Mouse (Mus musculus) MEL (cell line): ENCODE measurements around the gene Cacna1i. TPM values are rescaled to one million over a fixed set of nuclear protein-coding genes. Genes with fewer than 3 reads are reported as not detected.

Experiments used
- DNase-seq: peaks from one replicate; pipeline ENCODE4 v3.0.0; 2011; ENCODE audit warnings: low read depth, low spot score
- H3K27ac ChIP-seq: 2 replicates; pipeline ENCODE4 v1.5.1; 2012; ENCODE audit warnings: low read depth, mild to moderate bottlenecking, control low read depth, low read length, moderate library complexity; ENCODE audit not compliant: control insufficient read depth
- H3K27me3 ChIP-seq, 2 experiments: fragments of 150-350 bp in 1 of 2; sonication (generic) in 1 of 2; 2 replicates each; pipeline ENCODE4 v1.6.1; 2012; ENCODE audit warnings: low read length in 2 of 2, mild to moderate bottlenecking in 2 of 2, improper control_type of control experiment in 1 of 2, moderate library complexity in 1 of 2; ENCODE audit not compliant: insufficient read depth in 2 of 2, control insufficient read depth in 1 of 2
- H3K36me3 ChIP-seq, 2 experiments: 2 replicates each; pipeline ENCODE4 v1.6.1; 2012 to 2014; ENCODE audit warnings: low read length in 2 of 2, improper control_type of control experiment in 1 of 2, inconsistent platforms in 1 of 2, mild to moderate bottlenecking in 1 of 2; ENCODE audit not compliant: insufficient read depth in 2 of 2, control insufficient read depth in 1 of 2
- H3K4me1 ChIP-seq, 2 experiments: fragments of 150-350 bp in 1 of 2; sonication (generic) in 1 of 2; 2 replicates each; pipeline ENCODE4 v1.6.1; 2012; ENCODE audit warnings: low read length in 2 of 2, improper control_type of control experiment in 1 of 2, mild to moderate bottlenecking in 1 of 2; ENCODE audit not compliant: insufficient read depth in 2 of 2, control insufficient read depth in 1 of 2
- H3K4me3 ChIP-seq, 2 experiments: fragments of 150-350 bp in 1 of 2; sonication (generic) in 1 of 2; 2 replicates each; pipeline ENCODE4 v1.5.1; 2012; ENCODE audit warnings: low read depth in 2 of 2, low read length in 2 of 2, mild to moderate bottlenecking in 2 of 2, moderate library complexity in 2 of 2, control low read depth in 1 of 2, improper control_type of control experiment in 1 of 2; ENCODE audit not compliant: control insufficient read depth in 1 of 2, insufficient read depth in 1 of 2
- H3K79me2 ChIP-seq: 2 replicates; pipeline ENCODE4 v1.6.1; 2012; ENCODE audit warnings: mild to moderate bottlenecking, low read length, moderate library complexity; ENCODE audit not compliant: control insufficient read depth, poor library complexity, insufficient read depth
- H3K9ac ChIP-seq: 2 replicates; pipeline ENCODE4 v1.6.1; 2012; ENCODE audit warnings: low read depth, mild to moderate bottlenecking, control low read depth, low read length, moderate library complexity; ENCODE audit not compliant: control insufficient read depth, poor library complexity, severe bottlenecking
- H3K9me3 ChIP-seq: fragments of 150-350 bp; sonication (generic); replicated peaks from 2 replicates; pipeline ENCODE4 v1.6.1; 2012; ENCODE audit warnings: mild to moderate bottlenecking, low read length, improper control_type of control experiment, moderate library complexity; ENCODE audit not compliant: insufficient read depth
- BHLHE40 ChIP-seq: IDR thresholded peaks from 2 replicates; pipeline ENCODE4 v1.6.1; 2012; ENCODE audit warnings: low read depth, mild to moderate bottlenecking, inconsistent platforms, low read length, improper control_type of control experiment, borderline replicate concordance
- CHD1 ChIP-seq: IDR thresholded peaks from 2 replicates; pipeline ENCODE4 v1.6.1; 2012; ENCODE audit warnings: low read depth, mild to moderate bottlenecking, inconsistent platforms, low read length, improper control_type of control experiment
- CHD2 ChIP-seq: IDR thresholded peaks from 2 replicates; pipeline ENCODE4 v1.6.1; 2011; ENCODE audit warnings: low read length, improper control_type of control experiment
- CTCF ChIP-seq, 3 experiments: IDR thresholded peaks in 2 of 3; conservative IDR thresholded peaks in 1 of 3; 2 replicates each; pipeline ENCODE4 v1.5.1; 2011 to 2012; ENCODE audit warnings: low read length in 3 of 3, low read depth in 2 of 3, mild to moderate bottlenecking in 2 of 3, improper control_type of control experiment in 1 of 3, inconsistent platforms in 1 of 3, mixed read lengths in 1 of 3, moderate library complexity in 1 of 3; ENCODE audit not compliant: control insufficient read depth in 1 of 3, insufficient read depth in 1 of 3, poor library complexity in 1 of 3, severe bottlenecking in 1 of 3
- E2F4 ChIP-seq: IDR thresholded peaks from 2 replicates; pipeline ENCODE4 v1.6.1; 2011; ENCODE audit warnings: low read depth, low read length, improper control_type of control experiment, borderline replicate concordance
- ELF1 ChIP-seq: IDR thresholded peaks from 2 replicates; pipeline ENCODE4 v1.6.1; 2014; ENCODE audit warnings: low read depth, mild to moderate bottlenecking, inconsistent platforms, low read length, improper control_type of control experiment, moderate library complexity
- EP300 ChIP-seq, 2 experiments: IDR thresholded peaks; 2 replicates each; pipeline ENCODE4 v1.6.1; 2011; ENCODE audit warnings: improper control_type of control experiment in 2 of 2, low read length in 2 of 2, low read depth in 1 of 2, mild to moderate bottlenecking in 1 of 2
- ETS1 ChIP-seq: IDR thresholded peaks from 2 replicates; pipeline ENCODE4 v1.6.1; 2012; ENCODE audit warnings: low read depth, mild to moderate bottlenecking, inconsistent platforms, low read length, improper control_type of control experiment, moderate library complexity
- GABPA ChIP-seq: IDR thresholded peaks from 2 replicates; pipeline ENCODE4 v1.6.1; 2012; ENCODE audit warnings: low read depth, mild to moderate bottlenecking, inconsistent platforms, low read length, improper control_type of control experiment, moderate library complexity
- HCFC1 ChIP-seq: IDR thresholded peaks from 2 replicates; pipeline ENCODE4 v1.6.1; 2012; ENCODE audit warnings: low read depth, mild to moderate bottlenecking, inconsistent platforms, low read length, improper control_type of control experiment, moderate library complexity
- KAT2A ChIP-seq: conservative IDR thresholded peaks from 2 replicates; pipeline ENCODE4 v1.6.1; 2012; ENCODE audit warnings: low read depth, low read length, improper control_type of control experiment, inconsistent platforms
- MAFK ChIP-seq: IDR thresholded peaks from 2 replicates; pipeline ENCODE4 v1.6.1; 2011; ENCODE audit warnings: low read depth, mild to moderate bottlenecking, low read length, improper control_type of control experiment, borderline replicate concordance
- MXI1 ChIP-seq: IDR thresholded peaks from 2 replicates; pipeline ENCODE4 v1.6.1; 2011; ENCODE audit warnings: mild to moderate bottlenecking, low read depth, low read length, improper control_type of control experiment
- MYC ChIP-seq: IDR thresholded peaks from 2 replicates; pipeline ENCODE4 v1.6.1; 2011; ENCODE audit warnings: low read depth, mild to moderate bottlenecking, low read length, improper control_type of control experiment, moderate library complexity
- NRF1 ChIP-seq: IDR thresholded peaks from 2 replicates; pipeline ENCODE4 v1.6.1; 2014; ENCODE audit warnings: low read depth, mild to moderate bottlenecking, inconsistent platforms, low read length, improper control_type of control experiment, moderate library complexity; ENCODE audit not compliant: poor library complexity, insufficient read depth, severe bottlenecking
- POLR2A ChIP-seq, 2 experiments: IDR thresholded peaks; 2 replicates each; pipeline ENCODE4 v1.6.1; 2011 to 2012; ENCODE audit warnings: low read length in 2 of 2, mild to moderate bottlenecking in 2 of 2, control low read depth in 1 of 2, improper control_type of control experiment in 1 of 2, low read depth in 1 of 2, moderate library complexity in 1 of 2; ENCODE audit not compliant: control insufficient read depth in 1 of 2, insufficient read depth in 1 of 2, poor library complexity in 1 of 2
- POLR2AphosphoS2 ChIP-seq: IDR thresholded peaks from 2 replicates; pipeline ENCODE4 v1.6.1; 2011; ENCODE audit warnings: low read length, improper control_type of control experiment
- RAD21 ChIP-seq: IDR thresholded peaks from 2 replicates; pipeline ENCODE4 v1.6.1; 2011; ENCODE audit warnings: mild to moderate bottlenecking, low read depth, low read length, improper control_type of control experiment
- RCOR1 ChIP-seq: IDR thresholded peaks from 2 replicates; pipeline ENCODE4 v1.6.1; 2012; ENCODE audit warnings: low read depth, mild to moderate bottlenecking, inconsistent platforms, low read length, improper control_type of control experiment
- SIN3A ChIP-seq: IDR thresholded peaks from 2 replicates; pipeline ENCODE4 v1.6.1; 2012; ENCODE audit warnings: low read length, improper control_type of control experiment, inconsistent platforms
- SMC3 ChIP-seq: IDR thresholded peaks from 2 replicates; pipeline ENCODE4 v1.6.1; 2011; ENCODE audit warnings: low read depth, low read length, improper control_type of control experiment
- TAL1 ChIP-seq: IDR thresholded peaks from 2 replicates; pipeline ENCODE4 v1.6.1; 2012; ENCODE audit warnings: mild to moderate bottlenecking, inconsistent platforms, low read length, moderate library complexity, mixed read lengths
- UBTF ChIP-seq: IDR thresholded peaks from 2 replicates; pipeline ENCODE4 v1.6.1; 2012; ENCODE audit warnings: low read depth, mild to moderate bottlenecking, inconsistent platforms, low read length, improper control_type of control experiment, moderate library complexity, borderline replicate concordance; ENCODE audit not compliant: insufficient read depth
- USF2 ChIP-seq, 2 experiments: IDR thresholded peaks; 2 replicates each; pipeline ENCODE4 v1.6.1; 2011 to 2012; ENCODE audit warnings: improper control_type of control experiment in 2 of 2, low read length in 2 of 2, borderline replicate concordance in 1 of 2, inconsistent platforms in 1 of 2, low read depth in 1 of 2, mild to moderate bottlenecking in 1 of 2; ENCODE audit not compliant: insufficient read depth in 1 of 2
- ZKSCAN1 ChIP-seq: IDR thresholded peaks from 2 replicates; pipeline ENCODE4 v1.6.1; 2012; ENCODE audit warnings: low read depth, mild to moderate bottlenecking, inconsistent platforms, low read length, improper control_type of control experiment, moderate library complexity
- ZMIZ1 ChIP-seq: IDR thresholded peaks from 2 replicates; pipeline ENCODE4 v1.6.1; 2012; ENCODE audit warnings: low read depth, mild to moderate bottlenecking, inconsistent platforms, low read length, improper control_type of control experiment, moderate library complexity
- ZNF384 ChIP-seq: IDR thresholded peaks from 2 replicates; pipeline ENCODE4 v1.6.1; 2012; ENCODE audit warnings: low read depth, mild to moderate bottlenecking, inconsistent platforms, low read length, improper control_type of control experiment
- polyA plus RNA-seq, 2 experiments: library from polyadenylated mRNA; stranded (reverse) in 1 of 2; unstranded in 1 of 2; fragments of >175 nt in 1 of 2; fragments of >200 nt in 1 of 2; gene quantifications; 2 replicates each; pipeline versions ENCODE4 v1.2.1 to v1.2.4; 2012; ENCODE audit warnings: low replicate concordance in 2 of 2, low read depth in 1 of 2; ENCODE audit not compliant: insufficient read length in 2 of 2, insufficient read depth in 1 of 2, missing spikeins in 1 of 2
- total RNA-seq: library from RNA; depleted of rRNA; stranded (reverse); fragments of 300-350 nt; gene quantifications from 2 replicates; pipeline ENCODE4 v1.2.3, GENCODE M21; 2012

Cacna1i gene
- total and polyA plus RNA-seq, 3 experiments, result not detected

- no peaks in the 10 kb centered on the region for H3K36me3 ChIP-seq
- no peaks in the 10 kb centered on the region for H3K27me3 ChIP-seq
- no peak for TF ChIP-seq MAFK
- TF ChIP-seq MYC, result no peak
- TF ChIP-seq EP300 (IDR thresholded peaks at IDR 0.05; ENCODE audit: low read depth in 1 of 2, low read length in 2 of 2), result no peak
- no peak for TF ChIP-seq KAT2A
- TF ChIP-seq NRF1, result no peak
- TF ChIP-seq E2F4, result no peak
- no peak for TF ChIP-seq RCOR1
- no peak for TF ChIP-seq CHD2
- TF ChIP-seq ZNF384, result no peak
- TF ChIP-seq CTCF (IDR thresholded peaks at IDR 0.05 in 2 of 3, conservative IDR thresholded peaks at IDR 0.05 in 1 of 3; ENCODE audit: control insufficient read depth in 1 of 3, insufficient read depth in 1 of 3, low read depth in 2 of 3, low read length in 3 of 3, poor library complexity in 1 of 3, severe bottlenecking in 1 of 3), result no peak
- no peak for TF ChIP-seq SMC3
- TF ChIP-seq HCFC1, result no peak
- TF ChIP-seq SIN3A, result no peak
- TF ChIP-seq ZKSCAN1, result no peak
- no peak for TF ChIP-seq ETS1
- TF ChIP-seq ELF1, result no peak
- no peak for TF ChIP-seq BHLHE40
- no peak for TF ChIP-seq RAD21
- no peak for TF ChIP-seq CHD1
- no peak for TF ChIP-seq MXI1
- no peak overlapping the region for H3K4me3 ChIP-seq
- DNase-seq, result no peak
- H3K9ac ChIP-seq, result no peak overlapping the region
- no peaks in the 10 kb centered on the region for H3K4me1 ChIP-seq
- no peaks in the 10 kb centered on the region for H3K79me2 ChIP-seq
- no peak overlapping the region for H3K27ac ChIP-seq
- no peaks in the 10 kb centered on the region for H3K9me3 ChIP-seq
Observed at GRCm38 (mm10) chr15:80401387-80401898, 114.4 kb downstream of the Cacna1i start.

- no peaks in the 10 kb centered on the region for H3K4me1 ChIP-seq
- no peak overlapping the region for H3K4me3 ChIP-seq
- no peaks in the 10 kb centered on the region for H3K27me3 ChIP-seq
- no peak overlapping the region for H3K27ac ChIP-seq
- H3K79me2 ChIP-seq, result no peaks in the 10 kb centered on the region
- TF ChIP-seq KAT2A (no peak), MXI1 (no peak), RCOR1 (no peak), MYC (no peak), CHD2 (no peak), USF2 (IDR thresholded peaks at IDR 0.05; ENCODE audit: borderline replicate concordance in 1 of 2, insufficient read depth in 1 of 2, low read depth in 1 of 2, low read length in 2 of 2) (no peak), SMC3 (no peak), ZMIZ1 (no peak), NRF1 (no peak), GABPA (no peak), POLR2A (IDR thresholded peaks at IDR 0.05; ENCODE audit: control insufficient read depth in 1 of 2, insufficient read depth in 1 of 2, low read depth in 1 of 2, low read length in 2 of 2, poor library complexity in 1 of 2) (no peak), BHLHE40 (no peak), TAL1 (no peak), UBTF (no peak), RAD21 (no peak), POLR2AphosphoS2 (no peak)
- TF ChIP-seq, all 39 proteins: peak for 0
- Histone ChIP-seq H3K9me3 (no peaks in the 10 kb centered on the region), H3K9ac (no peak overlapping the region), H3K36me3 (no peaks in the 10 kb centered on the region)
- DNase-seq, result no peak
Observed at GRCm38 (mm10) chr15:80401980-80402379, 114.9 kb downstream of the Cacna1i start.
